Comparison of ENCODE assay signal across 8 mouse cellular contexts in the genomic region with DNA sequence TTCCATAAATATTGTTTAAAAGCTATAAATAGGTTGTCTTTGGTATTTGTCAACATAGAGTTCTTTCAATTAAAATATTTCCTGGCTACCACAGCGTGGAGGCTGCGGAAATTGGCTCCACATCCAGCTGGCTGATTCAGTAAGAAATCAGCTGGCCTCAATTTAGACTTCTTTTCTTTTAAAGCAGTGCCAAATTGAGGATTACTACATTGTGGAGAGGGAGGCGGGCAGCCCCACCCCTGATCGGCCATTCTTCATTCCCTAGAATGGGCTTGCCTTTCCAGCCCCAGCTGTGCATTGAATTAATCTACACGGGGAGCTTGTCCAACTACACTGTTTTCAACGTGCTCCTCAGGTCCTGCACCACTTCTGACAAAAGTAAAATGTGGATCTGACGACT.
A peak's percentile ranks its signal among the peaks of the same experiment; 100 is the strongest.
DNase-seq lines count a peak whose midpoint lies in the region; ATAC-seq and TF ChIP-seq lines count a peak whose summit lies in the region.

No protein-coding gene starts in this region.

- 39% methylated on average over 7 of the region's 7 CpGs for WGBS in intestine, embryonic 14.5 days
- 45% methylated on average over 7 of the region's 7 CpGs for WGBS in intestine, postnatal 0 days
- 2% methylated on average over 7 of the region's 7 CpGs for WGBS in forebrain, embryonic 13.5 days
- 8% methylated on average over 7 of the region's 7 CpGs for WGBS in hindbrain, embryonic 13.5 days
- 13% methylated on average over 7 of the region's 7 CpGs for WGBS in limb, embryonic 11.5 days
- 24% methylated on average over 7 of the region's 7 CpGs for WGBS in neural tube, embryonic 11.5 days

- H3K4me3 ChIP-seq in intestine, embryonic 14.5 days (ENCODE audit: low read depth, low read length): no peak overlapping the region
- no peak overlapping the region for H3K4me3 ChIP-seq in intestine, postnatal 0 days (ENCODE audit: low read depth, low read length)
- no peak overlapping the region for H3K4me3 ChIP-seq in forebrain, embryonic 13.5 days
- no peak overlapping the region for H3K4me3 ChIP-seq in hindbrain, embryonic 13.5 days
- H3K4me3 ChIP-seq in limb, embryonic 11.5 days (ENCODE audit: low read depth, low read length): no peak overlapping the region
- no peak overlapping the region for H3K4me3 ChIP-seq in neural tube, embryonic 11.5 days (ENCODE audit: low read depth, low read length)

- DNase-seq in intestine, embryonic 14.5 days (ENCODE audit: low spot score): peak; percentile 54
- peak; percentile 67 for DNase-seq in limb, embryonic 11.5 days (ENCODE audit: low spot score)
- DNase-seq in neural tube, embryonic 11.5 days (ENCODE audit: low spot score): peak; percentile 48
- no peak for DNase-seq in MN1 (ENCODE audit: low spot score)
- DNase-seq in adrenal gland, postnatal 25 days: no peak

- ATAC-seq in intestine, embryonic 14.5 days (replicated peaks; ENCODE audit: low FRiP score, low TSS enrichment, low read depth): no peak
- no peak for ATAC-seq in intestine, postnatal 0 days
- peak; percentile 98 for ATAC-seq in forebrain, embryonic 13.5 days
- peak; percentile 82; the same call in 1 of the 2 replicates for ATAC-seq in hindbrain, embryonic 13.5 days (ENCODE audit: low FRiP score)
- peak; percentile 73; the same call in 1 of the 2 replicates for ATAC-seq in limb, embryonic 11.5 days (ENCODE audit: insufficient number of reproducible peaks, low FRiP score, low TSS enrichment, low read depth)
- ATAC-seq in neural tube, embryonic 11.5 days (ENCODE audit: insufficient read depth, low FRiP score, low TSS enrichment): peak; percentile 87

- no peak overlapping the region for H3K27ac ChIP-seq in intestine, embryonic 14.5 days (ENCODE audit: low read depth)
- H3K27ac ChIP-seq in intestine, postnatal 0 days (ENCODE audit: low read depth, low read length): no peak overlapping the region
- peak overlapping the region; percentile 45; the same call in 1 of the 2 replicates for H3K27ac ChIP-seq in forebrain, embryonic 13.5 days
- 0 out of 2 replicates have a peak overlapping the region, but pooled peaks have one; percentile 40 for H3K27ac ChIP-seq in hindbrain, embryonic 13.5 days
- H3K27ac ChIP-seq in limb, embryonic 11.5 days (replicated peaks; ENCODE audit: low read depth, low read length): no peak overlapping the region
- no peak overlapping the region for H3K27ac ChIP-seq in neural tube, embryonic 11.5 days (ENCODE audit: low read depth, low read length)

- H3K4me1 ChIP-seq in intestine, embryonic 14.5 days (replicated peaks; ENCODE audit: control insufficient read depth, insufficient read depth, low read length): no peaks in the 10 kb centered on the region; the same call in 1 of the 2 replicates
- no peaks in the 10 kb centered on the region for H3K4me1 ChIP-seq in intestine, postnatal 0 days (replicated peaks; ENCODE audit: control insufficient read depth, insufficient read depth, low read length)
- peaks cover 8% of the 10 kb centered on the region for H3K4me1 ChIP-seq in forebrain, embryonic 13.5 days
- H3K4me1 ChIP-seq in hindbrain, embryonic 13.5 days (replicated peaks): peaks cover 7% of the 10 kb centered on the region
- 0 out of 2 replicates have a peak, but pooled peaks cover 3% of the 10 kb centered on the region for H3K4me1 ChIP-seq in limb, embryonic 11.5 days (ENCODE audit: control insufficient read depth, insufficient read depth, low read length)
- 0 out of 2 replicates have a peak, but pooled peaks cover 3% of the 10 kb centered on the region for H3K4me1 ChIP-seq in neural tube, embryonic 11.5 days (ENCODE audit: control insufficient read depth, insufficient read depth, low read length)

- no peak overlapping the region for H3K9ac ChIP-seq in intestine, embryonic 14.5 days (ENCODE audit: low read length)
- no peak overlapping the region for H3K9ac ChIP-seq in intestine, postnatal 0 days (ENCODE audit: low read depth, low read length)
- H3K9ac ChIP-seq in forebrain, embryonic 13.5 days: no peak overlapping the region
- no peak overlapping the region for H3K9ac ChIP-seq in hindbrain, embryonic 13.5 days
- H3K9ac ChIP-seq in limb, embryonic 11.5 days (ENCODE audit: low read length): no peak overlapping the region
- H3K9ac ChIP-seq in neural tube, embryonic 11.5 days (ENCODE audit: low read length): no peak overlapping the region

- H3K27me3 ChIP-seq in intestine, embryonic 14.5 days (replicated peaks; ENCODE audit: control insufficient read depth, insufficient read depth, low read length): no peaks in the 10 kb centered on the region
- H3K27me3 ChIP-seq in intestine, postnatal 0 days (replicated peaks; ENCODE audit: control insufficient read depth, insufficient read depth, low read length): no peaks in the 10 kb centered on the region
- H3K27me3 ChIP-seq in forebrain, embryonic 13.5 days: peaks cover 5% of the 10 kb centered on the region; the same call in 1 of the 2 replicates
- no peaks in the 10 kb centered on the region for H3K27me3 ChIP-seq in hindbrain, embryonic 13.5 days
- no peaks in the 10 kb centered on the region for H3K27me3 ChIP-seq in limb, embryonic 11.5 days (ENCODE audit: control insufficient read depth, insufficient read depth, low read length)
- H3K27me3 ChIP-seq in neural tube, embryonic 11.5 days (ENCODE audit: control insufficient read depth, insufficient read depth, low read length): no peaks in the 10 kb centered on the region

- H3K4me2 ChIP-seq in intestine, embryonic 14.5 days (ENCODE audit: low read length): no peak overlapping the region
- H3K4me2 ChIP-seq in intestine, postnatal 0 days (replicated peaks; ENCODE audit: low read depth): no peak overlapping the region
- H3K4me2 ChIP-seq in forebrain, embryonic 13.5 days: peak overlapping the region; percentile 32
- H3K4me2 ChIP-seq in hindbrain, embryonic 13.5 days: peak overlapping the region; percentile 32
- H3K4me2 ChIP-seq in limb, embryonic 11.5 days (ENCODE audit: low read depth, severe bottlenecking): no peak overlapping the region
- no peak overlapping the region for H3K4me2 ChIP-seq in neural tube, embryonic 11.5 days (ENCODE audit: low read depth)

- no peaks in the 10 kb centered on the region for H3K9me3 ChIP-seq in intestine, embryonic 14.5 days (ENCODE audit: control insufficient read depth, low read length)
- no peaks in the 10 kb centered on the region for H3K9me3 ChIP-seq in intestine, postnatal 0 days (ENCODE audit: control insufficient read depth)
- H3K9me3 ChIP-seq in forebrain, embryonic 13.5 days (replicated peaks): no peaks in the 10 kb centered on the region
- no peaks in the 10 kb centered on the region for H3K9me3 ChIP-seq in hindbrain, embryonic 13.5 days
- H3K9me3 ChIP-seq in limb, embryonic 11.5 days (ENCODE audit: control insufficient read depth, low read length): no peaks in the 10 kb centered on the region
- no peaks in the 10 kb centered on the region for H3K9me3 ChIP-seq in neural tube, embryonic 11.5 days (ENCODE audit: control insufficient read depth, low read length)

- TF ChIP-seq CTCF in intestine, postnatal 0 days (IDR thresholded peaks at IDR 0.05; ENCODE audit: low read depth): no peak

- H3K36me3 ChIP-seq in intestine, embryonic 14.5 days (ENCODE audit: control insufficient read depth, insufficient read depth, low read length): no peaks in the 10 kb centered on the region
- H3K36me3 ChIP-seq in intestine, postnatal 0 days (ENCODE audit: control insufficient read depth, insufficient read depth): no peaks in the 10 kb centered on the region
- H3K36me3 ChIP-seq in forebrain, embryonic 13.5 days (ENCODE audit: poor library complexity, severe bottlenecking): no peaks in the 10 kb centered on the region
- H3K36me3 ChIP-seq in hindbrain, embryonic 13.5 days: no peaks in the 10 kb centered on the region
- no peaks in the 10 kb centered on the region for H3K36me3 ChIP-seq in limb, embryonic 11.5 days (ENCODE audit: control insufficient read depth, insufficient read depth, low read length)
- H3K36me3 ChIP-seq in neural tube, embryonic 11.5 days (ENCODE audit: control insufficient read depth, insufficient read depth, low read length): no peaks in the 10 kb centered on the region

Comparison
In these comparisons a context has a peak if more than half of its experiments do, and no peak if none do; other contexts are left out.
1. ATAC-seq: peak in forebrain, embryonic 13.5 days (single experiment), hindbrain, embryonic 13.5 days (single experiment), limb, embryonic 11.5 days (single experiment) and neural tube, embryonic 11.5 days (single experiment); none in intestine, embryonic 14.5 days (single experiment) and intestine, postnatal 0 days (single experiment).
2. DNase-seq: peak in intestine, embryonic 14.5 days (single experiment), limb, embryonic 11.5 days (single experiment) and neural tube, embryonic 11.5 days (single experiment); none in MN1 (single experiment) and adrenal gland, postnatal 25 days (single experiment).
3. H3K27ac ChIP-seq: peak in forebrain, embryonic 13.5 days (single experiment) and hindbrain, embryonic 13.5 days (single experiment); none in intestine, embryonic 14.5 days (single experiment), intestine, postnatal 0 days (single experiment), limb, embryonic 11.5 days (single experiment) and neural tube, embryonic 11.5 days (single experiment).
4. H3K4me2 ChIP-seq: peak in forebrain, embryonic 13.5 days (single experiment) and hindbrain, embryonic 13.5 days (single experiment); none in intestine, embryonic 14.5 days (single experiment), intestine, postnatal 0 days (single experiment), limb, embryonic 11.5 days (single experiment) and neural tube, embryonic 11.5 days (single experiment).